Mouse (Mus musculus) right cerebral cortex, postnatal 4 days (tissue): ENCODE data around the gene Imp3.

Experiments
- DNase-seq: peaks from one replicate; pipeline ENCODE4 v3.0.0-alpha.2; 2022

The Imp3 gene

DNA sequence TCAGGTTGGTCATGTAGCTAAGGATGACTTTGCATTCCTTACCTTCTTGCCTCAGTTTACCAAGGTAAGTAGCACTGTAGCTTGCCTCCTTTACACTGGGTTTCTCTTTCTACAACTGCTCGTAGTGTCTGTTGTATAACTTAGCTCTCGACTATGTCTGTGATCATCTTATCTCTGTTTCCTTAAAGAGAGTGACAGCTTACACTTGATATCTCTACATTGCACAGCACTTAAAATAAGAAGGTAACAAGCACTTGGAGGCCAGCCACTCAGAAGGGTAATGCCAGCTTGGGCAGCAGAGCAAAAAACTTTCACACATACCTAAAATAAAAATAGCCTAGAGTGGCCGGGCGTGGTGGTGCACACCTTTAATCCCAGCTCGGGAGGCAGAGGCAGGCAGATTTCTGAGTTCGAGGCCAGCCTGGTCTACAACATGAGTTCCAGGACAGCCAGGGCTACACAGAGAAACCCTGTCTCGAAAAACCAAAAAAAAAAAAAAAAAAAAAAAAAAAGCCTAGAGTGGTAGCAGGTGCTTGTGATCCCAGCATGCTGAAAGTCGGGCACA, 36.8 kb downstream of the Imp3 start:
- DNase-seq, result no peak

GRCm38 (mm10) chr9:56975199-56975598, 37.9 kb downstream of the Imp3 start:
- no peak for DNase-seq

GRCm38 (mm10) chr9:56980186-56980585, 42.9 kb downstream of the Imp3 start:
- no peak for DNase-seq

GRCm38 (mm10) chr9:56981502-56981901, 44.2 kb downstream of the Imp3 start:
- no peak for DNase-seq
